Mouse (Mus musculus): ENCODE results near the gene Tcf15.
A peak's percentile ranks its signal among the peaks of the same experiment; 100 is the strongest.

The Tcf15 gene

GRCm38 (mm10) chr2:152122896-152123295, 20.5 kb upstream of the Tcf15 start:
- no peak for DNase-seq (ENCODE audit: low spot score)

GRCm38 (mm10) chr2:152128597-152128996, 14.8 kb upstream of the Tcf15 start:
- DNase-seq (ENCODE audit: low spot score): no peak

GRCm38 (mm10) chr2:152129778-152130177, 13.6 kb upstream of the Tcf15 start:
- no peak for DNase-seq (ENCODE audit: low spot score)

GRCm38 (mm10) chr2:152132016-152132415, 11.3 kb upstream of the Tcf15 start:
- no peak for DNase-seq (ENCODE audit: low spot score)

GRCm38 (mm10) chr2:152132691-152133090, 10.7 kb upstream of the Tcf15 start:
- no peak for DNase-seq (ENCODE audit: low spot score)

GRCm38 (mm10) chr2:152139191-152139987, 4.0 kb upstream of the Tcf15 start:
- DNase-seq (ENCODE audit: low spot score): no peak

- DNase-seq (ENCODE audit: low spot score): no peak
Observed at GRCm38 (mm10) chr2:152140941-152141340, 2.4 kb upstream of the Tcf15 start.

- DNase-seq (ENCODE audit: low spot score): peak; percentile 11
Observed at GRCm38 (mm10) chr2:152141491-152141890, 1.9 kb upstream of the Tcf15 start.

GRCm38 (mm10) chr2:152142046-152142445, 1.3 kb upstream of the Tcf15 start:
- peak; percentile 42 for DNase-seq (ENCODE audit: low spot score)

GRCm38 (mm10) chr2:152142571-152142970, 790 bp upstream of the Tcf15 start:
- no peak for DNase-seq (ENCODE audit: low spot score)

GRCm38 (mm10) chr2:152144158-152144450, 743 bp downstream of the Tcf15 start:
- no peak for DNase-seq (ENCODE audit: low spot score)

GRCm38 (mm10) chr2:152144501-152144900, 1.1 kb downstream of the Tcf15 start:
- DNase-seq (ENCODE audit: low spot score): no peak

GRCm38 (mm10) chr2:152145711-152146110, 2.4 kb downstream of the Tcf15 start:
- no peak for DNase-seq (ENCODE audit: low spot score)

GRCm38 (mm10) chr2:152147079-152147478, 3.7 kb downstream of the Tcf15 start:
- DNase-seq (ENCODE audit: low spot score): no peak

GRCm38 (mm10) chr2:152148675-152149074, 5.3 kb downstream of the Tcf15 start:
- DNase-seq (ENCODE audit: low spot score): no peak

GRCm38 (mm10) chr2:152149891-152150290, 6.5 kb downstream of the Tcf15 start:
- DNase-seq (ENCODE audit: low spot score): no peak

- DNase-seq (ENCODE audit: low spot score): no peak
Observed at GRCm38 (mm10) chr2:152150373-152150772, 7.0 kb downstream of the Tcf15 start.

GRCm38 (mm10) chr2:152153361-152153760, 10.0 kb downstream of the Tcf15 start:
- DNase-seq (ENCODE audit: low spot score): no peak

GRCm38 (mm10) chr2:152155414-152156208, 12.2 kb downstream of the Tcf15 start:
- DNase-seq (ENCODE audit: low spot score): peak; percentile 22

GRCm38 (mm10) chr2:152156471-152156870, 13.1 kb downstream of the Tcf15 start:
- no peak for DNase-seq (ENCODE audit: low spot score)

GRCm38 (mm10) chr2:152159487-152159886, 16.1 kb downstream of the Tcf15 start:
- no peak for DNase-seq (ENCODE audit: low spot score)

GRCm38 (mm10) chr2:152166257-152166656, 22.9 kb downstream of the Tcf15 start:
- no peak for DNase-seq (ENCODE audit: low spot score)

- DNase-seq (ENCODE audit: low spot score): no peak
Observed at GRCm38 (mm10) chr2:152167851-152168290, 24.5 kb downstream of the Tcf15 start.
